Mouse (Mus musculus) bone marrow macrophage, adult 2 months (primary cell): ENCODE measurements around the gene Ctr9. TPM values are rescaled to one million over a fixed set of nuclear protein-coding genes. Genes with fewer than 3 reads are reported as not detected.
A peak's percentile ranks its signal among the peaks of the same experiment; 100 is the strongest.

Experiments
- H3K27ac ChIP-seq: 2 replicates; pipeline ENCODE4 v1.5.1; 2012; ENCODE audit warnings: low read depth, low read length; ENCODE audit not compliant: insufficient read depth
- H3K4me1 ChIP-seq: 2 replicates; pipeline ENCODE4 v1.6.1; 2012; ENCODE audit warnings: low read length; ENCODE audit not compliant: control insufficient read depth, insufficient read depth
- H3K4me3 ChIP-seq: 2 replicates; pipeline ENCODE4 v1.5.1; 2012; ENCODE audit warnings: mild to moderate bottlenecking, low read length, moderate library complexity; ENCODE audit not compliant: insufficient read depth
- CTCF ChIP-seq: IDR thresholded peaks from 2 replicates; pipeline ENCODE4 v1.5.1; 2012; ENCODE audit warnings: low read depth, mild to moderate bottlenecking, low read length, moderate library complexity
- POLR2A ChIP-seq: IDR thresholded peaks from 2 replicates; pipeline ENCODE4 v1.6.1; 2012; ENCODE audit warnings: mild to moderate bottlenecking, low read depth, low read length, borderline replicate concordance
- polyA plus RNA-seq: library from polyadenylated mRNA; stranded (reverse); fragments of >200 nt; gene quantifications from 2 replicates; pipeline ENCODE4 v1.2.4, GENCODE M21; 2012; ENCODE audit not compliant: missing spikeins, insufficient read depth, insufficient read length

Ctr9 gene
- polyA plus RNA-seq = 24.0 and 28.8 TPM in 2 replicates

GRCm38 (mm10) chr7:111028281-111029045, at the start of gene Ctr9:
Gene Ctr9, plus strand, starts transcription at chr7:111028951.
- Histone ChIP-seq H3K4me1 (peaks cover 28% of the 10 kb centered on the region), H3K4me3 (peak within 1 kb of the TSS; percentile 85), H3K27ac (peak within 1 kb of the TSS; percentile 78)
- TF ChIP-seq POLR2A (no peak), CTCF (no peak)

DNA sequence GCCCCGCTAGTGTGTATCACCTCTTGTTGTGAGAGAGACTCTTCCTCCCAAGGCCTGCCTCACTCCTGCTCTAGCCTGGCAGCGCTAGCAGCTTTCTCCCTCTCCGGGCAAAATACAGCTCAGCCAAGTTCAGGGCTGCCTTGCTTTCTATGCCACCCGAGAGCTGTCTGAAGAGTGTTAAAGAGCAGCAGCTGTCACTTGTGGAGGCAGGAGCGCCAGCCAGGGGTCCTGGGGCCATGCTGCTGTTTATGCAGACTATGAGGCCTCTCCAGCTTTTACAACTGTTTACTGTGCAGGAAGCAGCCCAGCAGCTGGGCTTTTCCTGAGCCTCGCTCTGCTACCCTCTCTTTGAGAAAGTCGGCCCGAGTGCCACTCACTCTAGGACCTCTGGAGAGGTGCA, 47.7 kb upstream of the Ctr9 start:
- Histone ChIP-seq H3K4me3 (no peak overlapping the region), H3K4me1 (peaks cover 16% of the 10 kb centered on the region), H3K27ac (no peak overlapping the region)
- TF ChIP-seq CTCF = no peak
- no peak for TF ChIP-seq POLR2A

- Histone ChIP-seq H3K4me3 (no peak within 1 kb of the TSS), H3K4me1 (peaks cover 14% of the 10 kb centered on the region), H3K27ac (no peak within 1 kb of the TSS)
- TF ChIP-seq CTCF = no peak
Measured at GRCm38 (mm10) chr7:110982053-110982705, 46.6 kb upstream of the Ctr9 start, which contains the start of gene Mrvi1. Gene Mrvi1, minus strand, starts transcription at chr7:110982461.

DNA sequence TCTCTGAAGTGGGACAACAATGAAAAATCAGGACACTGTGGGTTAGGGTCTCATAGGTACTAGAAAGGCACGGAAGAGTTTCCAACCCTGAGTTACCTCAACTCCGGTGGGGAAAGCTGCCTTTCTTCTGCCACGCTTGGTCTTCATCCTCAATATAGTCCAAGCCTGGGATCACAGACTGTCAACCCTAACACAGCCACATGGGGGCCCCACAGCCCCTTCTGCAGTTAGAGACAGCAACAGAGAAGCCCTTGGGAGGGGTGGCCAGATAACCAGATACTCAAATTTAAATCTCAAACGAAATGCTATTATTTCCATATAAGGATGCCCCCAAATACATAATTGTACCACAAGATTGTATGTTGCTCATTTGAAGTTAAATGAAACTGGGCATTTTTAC, 46.0 kb upstream of the Ctr9 start:
- TF ChIP-seq CTCF = peak; percentile 64; the same call in 1 of the 2 replicates
- TF ChIP-seq POLR2A = no peak
- no peak overlapping the region for H3K4me3 ChIP-seq
- no peak overlapping the region for H3K27ac ChIP-seq
- H3K4me1 ChIP-seq = peaks cover 8% of the 10 kb centered on the region

DNA sequence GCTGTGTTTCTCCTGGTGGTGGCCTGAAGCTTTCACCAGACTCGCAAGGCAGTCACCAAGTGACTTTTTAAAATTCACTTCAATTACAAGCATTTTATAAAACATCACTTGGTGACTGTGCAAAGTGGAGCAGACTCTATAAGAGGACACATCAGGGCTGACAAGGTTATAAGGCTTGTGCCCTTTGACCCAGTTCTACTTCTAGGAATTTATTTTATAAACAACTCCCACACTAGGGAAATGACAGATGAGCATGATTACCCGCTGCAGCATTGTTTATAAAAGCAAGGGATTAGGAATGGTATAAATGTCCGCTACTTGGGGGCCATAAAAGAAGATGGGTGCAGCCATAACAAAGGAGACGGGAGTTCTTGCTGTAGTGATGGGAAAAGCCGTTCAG, 45.1 kb upstream of the Ctr9 start:
- peaks cover 2% of the 10 kb centered on the region; the same call in 1 of the 2 replicates for H3K4me1 ChIP-seq
- TF ChIP-seq POLR2A (no peak), CTCF (no peak)
- H3K4me3 ChIP-seq = no peak overlapping the region
- no peak overlapping the region for H3K27ac ChIP-seq

DNA sequence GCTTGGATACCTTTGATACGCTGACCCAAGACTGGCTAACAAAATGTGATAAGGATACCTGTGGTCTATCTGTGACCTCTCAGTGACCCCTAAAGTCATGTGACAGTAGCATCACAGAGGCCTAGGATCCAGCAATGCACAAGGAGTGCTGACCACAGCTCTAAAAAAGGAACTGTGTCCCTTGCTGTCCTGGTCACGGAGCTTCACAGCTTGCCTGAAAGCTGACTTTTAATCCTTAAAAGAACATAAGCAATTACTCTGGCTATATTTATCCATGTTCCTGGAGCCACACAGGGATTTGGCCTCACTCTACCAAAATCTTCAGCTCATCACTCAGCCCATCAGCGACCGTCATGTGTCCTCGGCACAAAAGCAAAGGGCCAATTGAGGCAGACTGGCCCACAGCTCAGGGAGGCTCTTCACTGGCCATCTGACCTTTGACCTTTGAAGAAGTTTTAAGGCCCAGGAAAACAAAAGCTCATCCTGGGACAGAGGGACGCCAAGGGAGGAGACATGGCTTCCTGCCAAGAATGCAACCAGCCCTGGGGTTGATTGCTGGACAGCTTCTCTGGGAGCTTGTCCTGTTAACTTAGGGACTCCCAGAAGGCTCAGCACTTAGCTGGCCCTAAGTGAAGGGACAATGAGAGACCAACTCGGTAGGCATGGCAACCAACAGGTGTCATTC, 43.0 kb upstream of the Ctr9 start:
- H3K4me1 ChIP-seq = peaks cover 6% of the 10 kb centered on the region
- no peak overlapping the region for H3K4me3 ChIP-seq
- TF ChIP-seq CTCF = no peak
- TF ChIP-seq POLR2A = no peak
- no peak overlapping the region for H3K27ac ChIP-seq

DNA sequence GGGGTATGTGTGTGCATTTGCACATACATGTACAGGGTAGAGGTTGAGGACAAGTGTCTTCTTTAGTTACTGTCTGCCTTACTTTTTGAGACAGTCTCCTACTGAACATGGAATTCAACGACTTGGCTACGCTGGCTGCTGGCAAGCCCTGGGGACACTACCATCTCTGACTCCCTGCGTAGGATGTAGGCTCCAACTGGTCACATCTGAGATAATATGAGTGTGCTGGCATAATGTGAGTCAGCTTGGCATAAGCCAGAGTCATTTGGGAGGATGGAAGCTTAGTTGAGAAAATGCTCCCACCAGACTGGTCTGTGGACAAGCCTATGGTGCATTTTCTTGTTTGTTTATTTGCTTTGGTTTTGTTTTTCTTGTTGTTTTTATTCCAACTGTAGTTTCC, 40.7 kb upstream of the Ctr9 start:
- TF ChIP-seq POLR2A (no peak), CTCF (no peak)
- no peak overlapping the region for H3K27ac ChIP-seq
- H3K4me3 ChIP-seq = no peak overlapping the region
- H3K4me1 ChIP-seq = peaks cover 6% of the 10 kb centered on the region

DNA sequence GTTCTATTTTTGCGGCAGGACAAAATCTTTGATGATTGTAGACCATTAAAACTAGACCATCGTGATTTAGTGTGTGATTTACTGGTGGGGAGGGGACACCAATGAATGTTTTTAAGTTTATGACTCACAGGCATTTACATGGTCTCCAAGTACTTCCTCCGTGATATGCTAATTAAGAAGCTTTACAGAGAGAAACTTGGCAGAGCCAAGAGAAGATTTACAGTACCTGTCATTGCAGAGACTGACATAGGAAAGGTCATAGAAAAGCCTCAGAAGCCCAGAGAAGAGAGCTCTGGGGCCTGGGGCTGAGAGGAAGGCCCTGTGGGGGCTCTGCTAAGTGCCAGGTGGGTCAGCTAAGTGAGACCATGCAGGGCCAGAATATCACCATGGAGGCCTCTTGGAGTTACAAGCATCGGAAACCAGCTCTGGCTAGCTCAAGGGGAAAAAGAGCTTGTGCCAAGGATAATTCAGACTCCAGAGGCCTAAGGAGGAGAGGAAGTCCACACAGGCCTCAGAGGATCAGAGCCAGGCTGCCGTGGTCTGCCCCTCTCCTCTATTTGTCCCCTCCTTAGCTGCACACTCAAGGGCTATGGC, 39.4 kb upstream of the Ctr9 start:
- TF ChIP-seq POLR2A (no peak), CTCF (no peak)

DNA sequence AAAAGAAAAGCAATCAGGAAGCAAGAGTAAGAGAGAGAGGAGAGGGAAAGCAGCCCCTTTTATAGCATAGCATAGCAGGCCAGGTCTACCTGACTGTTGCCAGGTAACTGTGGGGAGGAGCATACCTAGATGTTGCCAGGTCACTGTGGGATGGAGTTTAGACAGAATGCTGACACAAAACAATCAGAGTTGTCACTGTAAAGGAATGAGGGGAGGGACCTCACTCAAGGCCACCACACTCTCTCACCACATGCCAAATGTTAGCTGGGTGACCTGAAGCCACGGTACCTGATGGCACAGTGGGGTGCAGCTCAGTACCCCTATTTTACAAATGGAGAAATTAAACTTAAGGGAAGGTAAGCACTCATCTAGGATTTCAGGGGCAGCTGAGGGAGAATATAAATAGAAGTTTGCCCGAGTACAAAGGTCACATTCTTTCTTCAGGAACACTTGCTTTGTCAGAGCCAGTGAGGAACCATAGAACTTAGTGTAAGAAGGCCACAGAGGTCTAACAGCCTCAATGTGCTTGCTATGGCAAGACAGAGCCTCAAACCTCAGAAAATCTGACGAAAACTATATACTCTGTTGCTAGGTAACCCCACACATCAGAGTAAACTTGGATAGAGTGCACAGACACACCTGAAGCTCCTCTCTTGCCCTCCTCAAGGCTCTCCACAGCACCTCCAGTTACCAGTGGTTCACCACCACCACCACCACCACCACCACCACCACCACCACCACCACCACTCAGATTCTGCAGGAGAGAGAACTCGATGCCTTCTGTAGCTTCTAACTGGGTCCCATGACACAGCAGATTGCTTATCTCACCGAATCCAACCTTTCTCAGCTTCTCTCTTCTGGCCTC, 38.2 kb upstream of the Ctr9 start:
- Histone ChIP-seq H3K4me1 (peaks cover 6% of the 10 kb centered on the region), H3K4me3 (no peak overlapping the region), H3K27ac (no peak overlapping the region)
- no peak for TF ChIP-seq POLR2A
- no peak for TF ChIP-seq CTCF

More for the DNA sequence above, 39.4 kb upstream of the Ctr9 start:
- no peak overlapping the region for H3K27ac ChIP-seq
- peaks cover 6% of the 10 kb centered on the region for H3K4me1 ChIP-seq
- no peak overlapping the region for H3K4me3 ChIP-seq

DNA sequence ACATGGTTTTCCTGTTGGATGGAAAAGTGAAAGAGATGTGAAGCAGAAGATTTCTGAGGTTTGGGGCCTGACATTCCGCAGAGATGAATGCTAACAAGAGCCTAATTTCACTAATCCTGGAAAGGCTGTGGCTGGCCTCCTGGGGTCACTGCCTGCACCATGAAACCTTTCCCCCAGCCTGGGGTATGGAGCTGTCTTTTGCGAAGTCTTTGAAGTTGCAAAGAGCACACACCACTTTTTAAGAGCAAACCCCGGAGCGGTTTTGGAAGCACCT, 37.6 kb upstream of the Ctr9 start:
- peaks cover 4% of the 10 kb centered on the region for H3K4me1 ChIP-seq
- no peak for TF ChIP-seq POLR2A
- TF ChIP-seq CTCF = no peak
- no peak overlapping the region for H3K4me3 ChIP-seq
- no peak overlapping the region for H3K27ac ChIP-seq
